Mouse (Mus musculus) neural tube, embryonic 15.5 days (tissue): ENCODE measurements around the gene Krt75. TPM values are rescaled to one million over a fixed set of nuclear protein-coding genes. Genes with fewer than 3 reads are reported as not detected.

Source experiments
- microRNA-seq: library from miRNA; unstranded; fragments of <30 nt; microRNA quantifications from one replicate; pipeline ENCODE4, GENCODE M21; 2017
- polyA plus RNA-seq: library from polyadenylated mRNA; unstranded; fragments of >200 nt; fragmentation: Nextera tagmentation; extraction: Ambion mirVana; gene quantifications from 2 replicates; pipeline ENCODE4 v1.2.1, GENCODE M21; 2015

Krt75 gene
- polyA plus RNA-seq, 1 experiment from 2014 or later: 0.10 TPM

Small RNA genes lying within 50 kb of the gene (microRNA-seq; reads per million reads assigned to microRNA genes)
- gene Gm44393: not detected
- not detected for gene Gm44460

Other genes starting within 250 kb of the Krt75 start
- 0.12 and 0.41 TPM in 2 replicates for gene Krt80, start 203.7 kb downstream of the Krt75 start, polyA plus RNA-seq
- 1.0 and 12.2 TPM in 2 replicates for gene Krt7, start 162.9 kb downstream of the Krt75 start, polyA plus RNA-seq
- gene Krt87, start 135.1 kb downstream of the Krt75 start, polyA plus RNA-seq: 0.51 and 0.78 TPM in 2 replicates
- not detected in 2 replicates for gene Krt88, start 126.2 kb downstream of the Krt75 start, polyA plus RNA-seq
- not detected in 2 replicates for gene Krt81, start 110.2 kb downstream of the Krt75 start, polyA plus RNA-seq
- gene Krt86, start 100.4 kb downstream of the Krt75 start, polyA plus RNA-seq: 0.11 TPM in 1 of 2 replicates, not detected in the other
- gene Krt83, start 82.4 kb downstream of the Krt75 start, polyA plus RNA-seq: not detected in 2 replicates
- 0.19 and 0.42 TPM in 2 replicates for gene Gm49425, start 56.6 kb downstream of the Krt75 start, polyA plus RNA-seq
- gene Krt84, start 41.1 kb downstream of the Krt75 start, polyA plus RNA-seq: 0.28 TPM in 1 of 2 replicates, not detected in the other
- not detected in 2 replicates for gene Krt82, start 23.2 kb downstream of the Krt75 start, polyA plus RNA-seq
- gene Krt90, start 11.0 kb downstream of the Krt75 start, polyA plus RNA-seq: 0.06 and 0.12 TPM in 2 replicates
- gene Gm5414, start 54.3 kb upstream of the Krt75 start, polyA plus RNA-seq: not detected in 2 replicates
- not detected in 2 replicates for gene Gm5478, start 73.5 kb upstream of the Krt75 start, polyA plus RNA-seq
- gene Krt6b, start 106.4 kb upstream of the Krt75 start, polyA plus RNA-seq: 0.09 TPM in 1 of 2 replicates, not detected in the other
- gene Krt6a, start 120.4 kb upstream of the Krt75 start, polyA plus RNA-seq: 0.75 and 1.5 TPM in 2 replicates
- 0.79 and 37.7 TPM in 2 replicates for gene Krt5, start 139.0 kb upstream of the Krt75 start, polyA plus RNA-seq
- 0.22 and 0.55 TPM in 2 replicates for gene Krt71, start 169.2 kb upstream of the Krt75 start, polyA plus RNA-seq
- 0.11 TPM in 1 of 2 replicates, not detected in the other for gene Krt72, start 212.6 kb upstream of the Krt75 start, polyA plus RNA-seq
- 0.31 and 0.47 TPM in 2 replicates for gene Krt73, start 228.4 kb upstream of the Krt75 start, polyA plus RNA-seq
- gene Krt2, start 244.3 kb upstream of the Krt75 start, polyA plus RNA-seq: not detected in 2 replicates